Mouse (Mus musculus) neural tube, embryonic 12.5 days (tissue): Measurements from ENCODE around the gene Nr2c2ap. TPM values are rescaled to one million over a fixed set of nuclear protein-coding genes. Genes with fewer than 3 reads are reported as not detected.

Experiments used
- ATAC-seq: fragments of 200-750 bp; cut with Nextera tagmentation; 2 replicates; pipeline ENCODE4 v1.8.0; 2017; ENCODE audit warnings: low read depth, mild to moderate bottlenecking, moderate TSS enrichment, moderate library complexity; ENCODE audit not compliant: low FRiP score
- H3K27ac ChIP-seq: fragments of 300-500 bp; sonication (generic); 2 replicates; pipeline ENCODE4 v1.5.1; 2016
- H3K27me3 ChIP-seq: fragments of 300-500 bp; sonication (generic); replicated peaks from 2 replicates; pipeline ENCODE4 v1.6.1; 2016; ENCODE audit warnings: mild to moderate bottlenecking
- H3K36me3 ChIP-seq: fragments of 300-500 bp; sonication (generic); 2 replicates; pipeline ENCODE4 v1.6.1; 2016; ENCODE audit warnings: mild to moderate bottlenecking
- H3K4me1 ChIP-seq: fragments of 300-500 bp; sonication (generic); 2 replicates; pipeline ENCODE4 v1.6.1; 2016
- H3K4me2 ChIP-seq: fragments of 300-500 bp; sonication (generic); replicated peaks from 2 replicates; pipeline ENCODE4 v1.6.1; 2016; ENCODE audit warnings: mild to moderate bottlenecking
- H3K4me3 ChIP-seq: fragments of 300-500 bp; sonication (generic); 2 replicates; pipeline ENCODE4 v1.5.1; 2016
- H3K9ac ChIP-seq: fragments of 300-500 bp; sonication (generic); 2 replicates; pipeline ENCODE4 v1.6.1; 2016; ENCODE audit warnings: mild to moderate bottlenecking
- H3K9me3 ChIP-seq: fragments of 300-500 bp; sonication (generic); 2 replicates; pipeline ENCODE4 v1.6.1; 2016; ENCODE audit warnings: mild to moderate bottlenecking
- WGBS: fragments of 180-500 bp; shearing (Covaris S2); methylation state at CpG from one replicate; pipeline ENCODE4 v1.1.7; 2016; 5-methylcytosine and 5-hydroxymethylcytosine counted together
- polyA plus RNA-seq: library from polyadenylated mRNA; unstranded; fragments of >200 nt; fragmentation: Nextera tagmentation; extraction: Ambion mirVana; gene quantifications from 2 replicates; pipeline ENCODE4 v1.2.1, GENCODE M21; 2016

The Nr2c2ap gene
- polyA plus RNA-seq, 1 experiment from 2014 or later = 32.0 TPM

DNA sequence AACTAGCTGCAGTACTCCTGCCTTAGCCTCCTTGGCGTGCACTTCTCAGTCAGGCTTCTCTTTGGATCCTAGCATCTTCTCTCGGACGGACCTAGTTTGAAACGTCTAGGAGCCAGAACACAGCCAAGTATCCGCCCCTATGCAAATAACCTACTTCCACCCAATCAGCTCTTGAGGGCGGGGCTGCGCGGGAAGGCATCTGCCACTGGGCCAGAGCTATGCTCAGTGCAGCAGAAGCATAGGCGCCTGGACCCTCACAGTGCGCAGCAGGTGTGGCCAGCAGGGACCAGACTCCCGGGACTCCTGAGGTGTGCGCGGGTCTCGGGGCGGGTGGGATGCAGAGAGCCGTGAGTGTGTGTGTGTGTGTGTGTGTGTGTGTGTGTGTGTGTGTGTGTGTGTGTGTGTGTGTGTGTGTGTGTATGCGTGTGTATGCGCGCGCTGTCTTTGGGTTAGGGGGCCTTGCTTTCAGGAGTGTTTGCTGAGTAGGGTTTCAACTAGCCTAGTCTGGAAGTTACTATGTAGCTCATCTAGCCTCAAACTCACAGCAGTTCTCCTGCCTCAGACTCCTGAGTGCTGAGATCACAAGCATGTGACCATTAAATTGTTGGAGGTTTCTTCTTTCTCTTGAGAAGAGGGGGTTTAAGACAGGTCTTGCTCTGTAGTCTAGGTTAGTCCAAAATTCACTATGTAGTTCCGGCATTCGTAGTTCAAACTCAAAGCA lies 21.6 kb downstream of the Nr2c2ap start:
- no peaks in the 10 kb centered on the region for H3K9me3 ChIP-seq
- H3K4me2 ChIP-seq = peak overlapping the region; percentile 49
- peaks cover 7% of the 10 kb centered on the region; the same call in 1 of the 2 replicates for H3K27me3 ChIP-seq
- 17% methylated on average over 22 of the region's 22 CpGs for WGBS
- H3K9ac ChIP-seq = no peak overlapping the region
- peak; percentile 94 for ATAC-seq
- peaks cover under 1% of the 10 kb centered on the region; the same call in 1 of the 2 replicates for H3K36me3 ChIP-seq
- no peak overlapping the region for H3K27ac ChIP-seq
- peaks cover 8% of the 10 kb centered on the region; the same call in 1 of the 2 replicates for H3K4me1 ChIP-seq
- H3K4me3 ChIP-seq = peak overlapping the region; percentile 1; the same call in 1 of the 2 replicates

DNA sequence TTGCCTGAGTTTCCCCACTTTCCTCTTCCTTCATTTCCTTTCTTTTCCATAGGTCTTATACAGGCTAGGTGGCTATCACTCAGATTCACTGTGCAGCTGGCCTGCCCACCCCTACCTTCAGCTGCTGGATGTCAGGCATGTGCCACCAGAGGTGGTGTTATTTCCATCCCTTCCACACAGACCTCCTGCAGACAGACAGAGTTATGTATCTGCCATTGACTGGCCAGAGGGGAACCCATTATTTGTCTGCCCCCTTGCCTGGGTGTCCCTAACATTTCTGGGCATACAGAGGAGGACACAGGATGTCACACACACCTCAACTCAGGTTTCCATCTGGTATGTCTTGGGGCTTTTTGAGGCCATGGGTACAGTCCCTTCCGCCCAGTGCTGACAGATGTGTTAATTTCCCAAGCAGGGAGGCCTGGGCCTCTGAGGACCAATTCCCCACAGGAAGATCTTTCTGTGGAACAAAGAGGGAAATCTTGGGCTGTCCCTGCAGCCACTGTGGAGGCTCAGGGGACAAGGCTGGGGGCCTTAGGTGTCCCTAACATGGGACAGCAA lies 26.2 kb downstream of the Nr2c2ap start:
- Histone ChIP-seq H3K27ac (no peak overlapping the region), H3K4me1 (peaks cover 5% of the 10 kb centered on the region; the same call in 1 of the 2 replicates), H3K9me3 (no peaks in the 10 kb centered on the region), H3K4me2 (no peak overlapping the region), H3K4me3 (no peak overlapping the region), H3K27me3 (no peaks in the 10 kb centered on the region), H3K9ac (no peak overlapping the region), H3K36me3 (no peaks in the 10 kb centered on the region)
- 87% methylated on average over 1 of the region's 1 CpGs for WGBS
- no peak for ATAC-seq

DNA sequence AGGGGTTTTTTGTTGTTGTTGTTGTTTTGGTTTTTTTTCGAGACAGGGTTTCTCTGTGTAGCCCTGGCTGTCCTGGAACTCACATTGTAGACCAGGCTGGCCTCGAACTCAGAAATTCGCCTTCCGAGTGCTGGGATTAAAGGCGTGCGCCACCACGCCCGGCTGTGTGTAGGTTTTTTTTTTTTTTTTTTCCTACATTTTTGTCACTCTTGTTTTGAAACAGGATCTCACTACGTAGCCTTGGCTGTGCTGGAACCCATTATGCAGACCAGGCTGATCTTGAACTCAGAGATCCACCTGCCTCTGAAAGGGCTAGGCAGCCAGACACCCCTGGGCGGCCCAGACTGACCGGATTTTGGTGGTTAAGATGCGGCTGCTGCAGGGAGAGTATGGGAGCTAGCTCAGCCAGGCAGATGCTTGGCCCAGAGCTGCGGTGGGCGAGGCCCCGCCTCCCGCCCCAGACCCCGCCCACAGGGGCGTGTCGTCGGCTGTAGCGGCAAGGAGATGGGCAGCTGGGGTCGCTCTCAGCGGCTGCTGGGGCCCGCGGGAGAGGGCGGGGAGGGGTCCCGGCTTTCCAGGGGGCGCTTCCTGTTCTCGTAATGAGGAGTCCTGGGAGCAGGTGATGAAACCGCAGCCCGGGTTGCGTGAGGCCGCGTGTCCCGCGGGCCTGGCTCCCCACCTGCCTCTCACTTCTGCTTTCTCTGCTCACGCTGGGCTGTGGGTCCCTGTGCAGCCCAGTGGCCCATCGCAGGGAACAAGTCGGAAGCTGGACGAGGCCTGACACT lies 27.1 kb downstream of the Nr2c2ap start:
- no peaks in the 10 kb centered on the region for H3K27me3 ChIP-seq
- peak overlapping the region; percentile 48 for H3K4me3 ChIP-seq
- WGBS = 15% methylated on average over 40 of the region's 40 CpGs
- peak overlapping the region; percentile 79 for H3K4me2 ChIP-seq
- no peaks in the 10 kb centered on the region for H3K36me3 ChIP-seq
- H3K4me1 ChIP-seq = no peaks in the 10 kb centered on the region; the same call in 1 of the 2 replicates
- peak; percentile 92 for ATAC-seq
- H3K9me3 ChIP-seq = no peaks in the 10 kb centered on the region
- peak overlapping the region; percentile 65 for H3K9ac ChIP-seq
- no peak overlapping the region for H3K27ac ChIP-seq

DNA sequence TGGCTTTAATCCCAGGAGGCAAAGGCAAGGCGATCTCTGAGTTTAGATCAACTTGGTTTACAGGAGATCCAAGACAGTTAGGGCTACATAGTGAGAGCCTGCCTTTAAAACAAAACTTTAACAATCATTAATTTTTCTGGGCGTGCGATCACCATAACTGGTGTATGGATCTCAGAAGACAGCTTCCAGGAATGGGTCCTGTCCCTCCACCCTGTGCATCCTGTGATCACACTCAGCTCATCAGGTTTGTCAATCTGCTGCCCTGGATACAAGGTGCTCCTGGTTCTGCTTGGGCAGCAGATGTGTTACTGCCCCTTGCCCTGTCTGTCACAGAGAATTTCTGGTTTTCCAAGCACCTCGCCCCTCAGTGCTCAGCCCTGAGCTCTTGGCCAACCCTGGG lies 28.1 kb downstream of the Nr2c2ap start:
- no peak for ATAC-seq
- 88% methylated on average over 4 of the region's 4 CpGs for WGBS

DNA sequence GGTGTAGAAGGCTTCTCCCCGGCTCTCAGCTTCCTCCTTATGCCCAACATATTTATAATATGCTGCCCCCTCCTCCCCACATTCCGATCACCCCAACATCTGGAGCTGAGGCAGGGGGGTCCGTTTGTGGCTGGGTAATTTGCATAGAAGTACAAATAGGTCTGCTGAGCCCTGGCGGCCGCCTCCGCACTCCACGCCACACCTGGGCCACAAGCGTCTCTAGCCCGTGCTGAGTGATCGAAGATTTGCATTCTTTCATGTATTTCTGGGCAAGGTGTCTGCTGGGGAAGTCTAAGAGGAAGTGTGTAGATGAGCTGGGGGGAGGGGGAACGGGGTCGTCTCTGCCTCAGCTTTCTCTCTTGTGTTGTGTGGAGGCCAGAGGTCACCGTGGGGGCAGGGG lies 28.9 kb downstream of the Nr2c2ap start:
- Histone ChIP-seq H3K27ac (no peak overlapping the region), H3K9me3 (no peaks in the 10 kb centered on the region), H3K4me1 (no peaks in the 10 kb centered on the region; the same call in 1 of the 2 replicates), H3K4me2 (no peak overlapping the region), H3K27me3 (peaks cover 8% of the 10 kb centered on the region), H3K9ac (no peak overlapping the region), H3K4me3 (no peak overlapping the region), H3K36me3 (no peaks in the 10 kb centered on the region)
- 71% methylated on average over 13 of the region's 13 CpGs for WGBS
- no peak for ATAC-seq

More for the DNA sequence above, 28.1 kb downstream of the Nr2c2ap start:
- Histone ChIP-seq H3K4me2 (no peak overlapping the region; the same call in 1 of the 2 replicates), H3K4me1 (no peaks in the 10 kb centered on the region; the same call in 1 of the 2 replicates), H3K27me3 (0 out of 2 replicates have a peak, but pooled peaks cover 5% of the 10 kb centered on the region), H3K9me3 (no peaks in the 10 kb centered on the region), H3K4me3 (no peak overlapping the region), H3K9ac (no peak overlapping the region), H3K27ac (no peak overlapping the region), H3K36me3 (no peaks in the 10 kb centered on the region)

DNA sequence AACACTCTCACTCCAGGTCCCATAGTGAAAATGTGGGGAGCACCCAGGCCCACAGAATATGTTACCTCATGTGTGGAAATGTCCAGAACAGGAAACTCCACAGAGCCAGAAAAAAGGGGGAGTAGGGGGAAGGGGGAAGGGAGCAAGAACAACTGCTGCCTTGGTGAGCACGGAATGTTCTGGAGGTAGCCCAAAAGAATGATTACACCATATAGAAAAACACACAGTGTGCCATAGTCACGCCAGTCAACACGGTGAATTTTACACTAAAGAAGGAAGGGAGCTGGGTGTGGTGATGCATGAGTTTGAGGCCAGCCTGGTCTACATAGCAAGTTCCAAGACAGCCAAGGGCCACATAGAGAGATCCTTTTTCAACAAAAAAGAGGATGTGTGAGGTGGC lies 32.2 kb downstream of the Nr2c2ap start:
- Histone ChIP-seq H3K4me3 (no peak overlapping the region), H3K36me3 (no peaks in the 10 kb centered on the region), H3K27me3 (peaks cover 26% of the 10 kb centered on the region), H3K4me1 (peaks cover 8% of the 10 kb centered on the region), H3K4me2 (no peak overlapping the region), H3K27ac (no peak overlapping the region), H3K9me3 (no peaks in the 10 kb centered on the region), H3K9ac (no peak overlapping the region)
- ATAC-seq = no peak
- 93% methylated on average over 3 of the region's 3 CpGs for WGBS

DNA sequence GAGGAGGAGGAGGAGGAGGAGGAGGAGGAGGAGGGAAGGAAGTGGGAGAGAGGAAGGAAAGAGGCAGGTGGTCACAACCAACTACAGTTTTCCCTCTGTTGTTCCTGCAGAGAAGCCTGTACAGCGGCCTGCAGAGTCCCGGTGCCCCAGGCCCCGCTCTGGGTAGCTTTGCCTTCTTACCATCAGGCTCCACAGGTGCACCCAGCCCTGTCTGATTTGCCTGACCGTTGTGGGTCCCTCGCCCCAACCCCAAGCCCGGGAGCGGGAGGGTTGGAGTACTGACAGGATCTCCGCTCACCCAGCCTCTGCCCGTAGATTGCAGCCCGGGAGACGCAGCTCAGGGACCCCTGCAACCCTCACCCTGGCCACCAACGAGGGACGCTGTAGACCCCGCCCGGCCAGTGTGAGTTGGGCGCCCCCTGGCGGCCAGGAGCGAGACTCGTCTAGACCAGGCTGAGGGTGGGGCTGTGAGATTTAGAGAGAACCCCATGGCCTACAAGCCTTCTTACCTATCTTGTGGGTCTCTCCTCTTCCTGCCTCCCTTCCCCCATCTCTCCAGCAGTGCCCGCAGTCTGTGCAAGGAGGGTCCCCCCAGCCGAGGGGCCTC lies 35.5 kb downstream of the Nr2c2ap start:
- ATAC-seq = peak; percentile 87
- Histone ChIP-seq H3K9ac (peak overlapping the region; percentile 42; the same call in 1 of the 2 replicates), H3K9me3 (no peaks in the 10 kb centered on the region), H3K27me3 (peaks cover 26% of the 10 kb centered on the region), H3K4me1 (peaks cover 8% of the 10 kb centered on the region), H3K27ac (no peak overlapping the region), H3K4me3 (no peak overlapping the region), H3K36me3 (no peaks in the 10 kb centered on the region), H3K4me2 (peak overlapping the region; percentile 55)
- 2% methylated on average over 21 of the region's 21 CpGs for WGBS

DNA sequence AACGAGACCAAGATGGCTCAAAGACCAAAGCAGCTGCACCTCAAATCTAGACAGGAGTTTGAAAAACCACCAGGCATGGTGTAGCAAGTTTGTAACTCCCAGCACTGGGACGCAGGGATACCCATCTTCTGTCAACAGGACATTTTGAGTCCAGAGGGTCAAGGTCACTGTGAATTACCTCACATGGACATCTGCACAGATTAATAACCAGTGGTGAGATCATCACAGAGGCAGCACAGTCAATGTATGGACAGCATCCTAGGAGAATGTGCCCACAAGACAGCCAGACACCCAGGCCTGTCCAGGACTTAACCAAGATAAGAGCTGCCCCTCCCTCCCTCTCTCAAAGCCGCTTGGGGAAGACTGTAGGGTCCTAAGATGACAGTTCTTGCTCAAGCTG lies 39.0 kb downstream of the Nr2c2ap start:
- ATAC-seq = no peak
- no peak overlapping the region for H3K27ac ChIP-seq
- WGBS = 80% methylated on average over 3 of the region's 3 CpGs
- H3K9me3 ChIP-seq = no peaks in the 10 kb centered on the region
- H3K4me1 ChIP-seq = peaks cover 27% of the 10 kb centered on the region
- H3K36me3 ChIP-seq = 0 out of 2 replicates have a peak, but pooled peaks cover 6% of the 10 kb centered on the region
- no peak overlapping the region for H3K9ac ChIP-seq
- no peak overlapping the region for H3K4me2 ChIP-seq
- H3K27me3 ChIP-seq = peaks cover 16% of the 10 kb centered on the region
- H3K4me3 ChIP-seq = no peak overlapping the region

DNA sequence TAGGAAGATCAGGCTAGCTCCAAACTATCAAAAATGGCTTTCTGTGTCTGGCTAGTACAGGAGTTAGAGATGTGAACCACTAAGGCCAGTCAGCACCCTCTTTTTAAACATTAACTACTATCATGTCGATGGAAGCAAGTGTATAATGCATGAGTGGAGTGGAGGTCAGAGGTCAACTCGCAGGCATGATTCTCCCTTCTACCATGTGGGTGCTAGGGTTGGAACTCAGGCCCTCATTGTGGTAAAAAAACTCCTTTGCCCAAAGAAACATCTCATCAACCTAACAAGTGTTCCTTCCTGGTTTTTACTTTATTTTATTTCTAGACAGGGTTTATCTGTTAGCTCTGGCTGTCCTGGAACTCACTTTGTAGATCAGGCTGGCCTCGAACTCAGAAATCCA lies 39.6 kb downstream of the Nr2c2ap start:
- Histone ChIP-seq H3K36me3 (peaks cover 6% of the 10 kb centered on the region; the same call in 1 of the 2 replicates), H3K4me2 (no peak overlapping the region), H3K9me3 (no peaks in the 10 kb centered on the region), H3K9ac (no peak overlapping the region), H3K27ac (no peak overlapping the region), H3K27me3 (peaks cover 10% of the 10 kb centered on the region), H3K4me3 (no peak overlapping the region), H3K4me1 (peaks cover 27% of the 10 kb centered on the region)
- ATAC-seq = no peak
- WGBS = 81% methylated on average over 3 of the region's 3 CpGs

DNA sequence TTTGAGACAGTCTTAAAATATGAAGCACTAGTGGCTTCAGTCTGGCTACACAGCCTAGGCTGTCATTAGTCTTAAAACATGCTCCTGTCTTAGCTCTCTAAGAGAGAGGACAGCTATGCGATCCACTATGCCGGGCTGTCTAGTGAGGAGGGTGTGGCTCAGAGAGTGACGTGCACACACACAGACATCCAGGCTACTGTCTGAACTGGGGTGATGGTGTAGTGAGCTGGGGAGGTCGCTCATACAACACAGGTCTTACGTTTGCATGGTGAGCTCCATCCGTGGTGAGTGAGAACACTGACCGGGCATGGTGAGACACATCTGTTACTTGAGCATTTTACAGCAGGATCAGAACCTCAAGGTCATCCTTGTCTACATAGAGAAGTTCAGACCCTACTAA lies 40.1 kb downstream of the Nr2c2ap start:
- WGBS = 91% methylated on average over 7 of the region's 7 CpGs
- H3K36me3 ChIP-seq = peaks cover 6% of the 10 kb centered on the region; the same call in 1 of the 2 replicates
- H3K4me1 ChIP-seq = peaks cover 23% of the 10 kb centered on the region
- no peak for ATAC-seq
- H3K9me3 ChIP-seq = no peaks in the 10 kb centered on the region
- peaks cover 5% of the 10 kb centered on the region for H3K27me3 ChIP-seq
- H3K9ac ChIP-seq = no peak overlapping the region
- no peak overlapping the region for H3K4me3 ChIP-seq
- H3K27ac ChIP-seq = no peak overlapping the region
- no peak overlapping the region for H3K4me2 ChIP-seq

DNA sequence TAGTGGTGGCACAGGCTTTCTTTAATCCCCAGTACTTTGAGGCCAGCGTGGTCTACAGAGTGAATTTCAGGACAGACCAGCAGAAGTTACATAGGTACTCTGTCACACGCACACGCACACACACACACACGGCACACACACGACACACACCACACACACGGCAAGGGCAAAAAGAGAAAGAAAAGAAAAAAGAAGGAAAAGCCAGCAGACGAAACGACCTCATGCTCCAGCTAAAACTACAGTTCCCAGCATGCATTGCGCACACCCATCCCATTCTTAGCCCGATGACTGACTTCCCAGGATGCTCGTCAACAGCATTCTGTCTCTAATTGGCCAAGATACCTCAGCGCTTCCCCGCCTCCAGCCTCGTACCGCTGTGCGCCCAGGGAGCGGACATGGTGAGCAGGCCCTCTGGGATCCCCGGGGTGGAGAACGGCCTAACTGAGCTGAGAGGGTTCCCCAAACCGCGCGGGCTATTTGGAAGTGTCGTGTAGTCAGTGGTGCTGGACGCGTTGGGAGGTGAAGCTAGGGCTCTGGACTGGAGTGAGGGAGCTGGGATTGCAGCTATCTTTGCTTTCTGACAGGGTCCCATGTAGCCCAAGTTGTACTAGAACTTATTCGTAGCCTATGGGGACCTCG lies 41.0 kb downstream of the Nr2c2ap start, which contains the start of gene Tmem161a:
Gene Tmem161a (plus strand): TSS at position 314 of the 639 bp plus-strand sequence.
- Histone ChIP-seq H3K36me3 (peaks cover 13% of the 10 kb centered on the region), H3K4me1 (peaks cover 20% of the 10 kb centered on the region), H3K9me3 (no peaks in the 10 kb centered on the region), H3K27me3 (no peaks in the 10 kb centered on the region), H3K4me2 (peak within 1 kb of the TSS; percentile 61), H3K4me3 (peak within 1 kb of the TSS; percentile 54), H3K9ac (peak within 1 kb of the TSS; percentile 62), H3K27ac (no peak within 1 kb of the TSS)
- 3% methylated on average over 27 of the region's 27 CpGs for WGBS
- peak; percentile 94 for ATAC-seq
